11 mouse cellular contexts compared by ENCODE assay signal in genomic region chr10:110233307-110233930, GRCm38 (mm10).
A peak's percentile ranks its signal among the peaks of the same experiment; 100 is the strongest.
DNase-seq lines count a peak whose midpoint lies in the region; ATAC-seq and TF ChIP-seq lines count a peak whose summit lies in the region.
"Had no signal": no experiment of that assay in that cellular context is flagged by ENCODE, and none has a peak within 500 bp of the region (broad histone marks: within the 10 kb centered on the region; RNA-seq: fewer than 3 reads in every experiment).

No protein-coding gene starts in this region.

- 40% methylated on average over 6 of the region's 6 CpGs for WGBS in forebrain, embryonic 14.5 days

- intact Hi-C loops in left cerebral cortex, adult 2 months (cut with DNase I) = no loop called here
- intact Hi-C loops in left cerebral cortex, postnatal 4 days (cut with DNase I) = no loop called here

- peak overlapping the region; percentile 30; the same call in 1 of the 2 replicates for H3K9ac ChIP-seq in forebrain, embryonic 14.5 days (ENCODE audit: low read length)
- H3K9ac ChIP-seq: stomach, embryonic 15.5 days had no signal

- no peaks in the 10 kb centered on the region for H3K27me3 ChIP-seq in forebrain, embryonic 14.5 days (replicated peaks; ENCODE audit: control insufficient read depth, insufficient read depth, low read length)
- H3K27me3 ChIP-seq: stomach, embryonic 15.5 days had no signal

- H3K4me1 ChIP-seq in forebrain, embryonic 14.5 days (ENCODE audit: control insufficient read depth, insufficient read depth, low read length) = peaks cover 7% of the 10 kb centered on the region; the same call in 1 of the 2 replicates
- H3K4me1 ChIP-seq: stomach, embryonic 15.5 days had no signal

- no peak for TF ChIP-seq CTCF in left cerebral cortex, adult 2 months (IDR thresholded peaks at IDR 0.05)

- no peak for ATAC-seq in forebrain, embryonic 14.5 days
- ATAC-seq in megakaryocyte progenitor cell, adult 5-6 weeks (replicated peaks; ENCODE audit: poor library complexity) = no peak
- ATAC-seq: CD4-positive, CD25-positive, alpha-beta regulatory T cell, adult 4 months had no signal

- H3K4me2 ChIP-seq in forebrain, embryonic 14.5 days (ENCODE audit: low read length) = no peak overlapping the region
- H3K4me2 ChIP-seq: stomach, embryonic 15.5 days had no signal

- H3K9me3 ChIP-seq in forebrain, embryonic 14.5 days (replicated peaks; ENCODE audit: control insufficient read depth, low read length) = no peaks in the 10 kb centered on the region
- H3K9me3 ChIP-seq: stomach, embryonic 15.5 days had no signal

- no peak overlapping the region for H3K4me3 ChIP-seq in left cerebral cortex, adult 2 months
- H3K4me3 ChIP-seq in forebrain, embryonic 14.5 days (ENCODE audit: low read depth, low read length) = no peak overlapping the region
- H3K4me3 ChIP-seq: stomach, embryonic 15.5 days had no signal

- H3K36me3 ChIP-seq in forebrain, embryonic 14.5 days (ENCODE audit: control insufficient read depth, insufficient read depth, low read length) = no peaks in the 10 kb centered on the region
- H3K36me3 ChIP-seq: stomach, embryonic 15.5 days had no signal

- peak overlapping the region; percentile 69; the same call in 1 of the 2 replicates for H3K27ac ChIP-seq in left cerebral cortex, adult 2 months
- H3K27ac ChIP-seq in forebrain, embryonic 14.5 days (ENCODE audit: low read depth, low read length) = no peak overlapping the region; the same call in 1 of the 2 replicates
- H3K27ac ChIP-seq: stomach, embryonic 15.5 days had no signal

- DNase-seq in left cerebral cortex, adult 2 months (ENCODE audit: extremely low spot score in 1 of 2, low spot score in 2 of 2) = peak in 1 of 2 experiments; percentile 21
- no peak for DNase-seq in left cerebral cortex, postnatal 4 days
- DNase-seq in brain, embryonic 18.5 days (ENCODE audit: low read depth, low spot score) = peak; percentile 12
- DNase-seq in forebrain, embryonic 14.5 days (ENCODE audit: low spot score) = peak; percentile 49
- DNase-seq in layer of hippocampus, postnatal 10 days (ENCODE audit: low spot score in 2 of 2) = peak; percentile 12 to 17
- DNase-seq in thymus, postnatal 25 days = no peak
- DNase-seq in gastrocnemius, postnatal 10 days = no peak
- DNase-seq: adrenal gland, postnatal 10 days had no signal

Comparison
In these comparisons a context has a peak if more than half of its experiments do, and no peak if none do; other contexts are left out.
1. DNase-seq: peak in brain, embryonic 18.5 days (single experiment), forebrain, embryonic 14.5 days (single experiment) and layer of hippocampus, postnatal 10 days (2 of 2); none in left cerebral cortex, postnatal 4 days (single experiment), thymus, postnatal 25 days (single experiment) and gastrocnemius, postnatal 10 days (single experiment).